Mouse (Mus musculus): Measurements from ENCODE around the gene Lpcat4.

DNA sequence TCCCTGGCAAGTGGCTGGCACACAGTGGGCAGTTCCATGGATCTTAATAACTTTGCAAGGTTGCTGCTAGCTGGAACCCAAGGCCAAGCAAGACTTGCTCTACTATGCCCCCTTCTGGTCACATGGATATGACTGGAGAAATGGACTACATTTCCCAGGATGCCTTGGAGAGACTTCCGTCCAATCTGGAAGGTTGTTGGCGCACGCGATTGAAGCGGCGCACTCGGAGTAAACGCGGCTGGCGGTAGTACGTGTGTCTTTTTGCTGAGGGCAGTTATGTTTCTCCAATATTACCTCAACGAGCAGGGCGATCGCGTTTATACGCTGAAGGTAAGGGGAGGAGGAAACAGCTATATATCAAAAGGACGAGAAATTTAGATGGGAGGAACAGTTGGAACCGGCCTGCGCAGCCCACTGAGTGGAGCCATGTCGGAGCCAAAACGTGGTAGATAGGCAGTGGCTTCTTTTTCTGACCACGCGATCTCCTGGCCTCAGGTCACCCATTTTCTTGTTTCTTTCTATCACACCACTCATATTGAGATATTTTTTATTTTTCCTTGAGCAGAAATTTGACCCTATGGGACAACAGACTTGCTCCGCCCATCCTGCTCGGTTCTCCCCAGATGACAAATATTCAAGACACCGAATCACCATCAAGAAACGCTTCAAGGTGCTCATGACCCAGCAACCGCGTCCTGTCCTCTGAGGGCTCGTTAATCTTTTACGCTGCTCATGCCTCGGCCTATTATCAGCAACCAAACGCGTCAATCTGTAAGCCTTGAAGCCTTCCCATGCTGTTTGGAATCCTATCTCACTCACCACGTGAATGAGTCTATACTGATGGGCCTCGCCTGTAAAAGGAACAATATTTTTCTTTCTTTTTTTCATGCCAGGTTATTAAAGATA lies 22.7 kb downstream of the Lpcat4 start, which contains the start of gene Nop10:
- TF ChIP-seq GATA1 (IDR thresholded peaks at IDR 0.05; ENCODE audit: borderline replicate concordance, low read length) (no peak), FLI1 (IDR thresholded peaks at IDR 0.05; ENCODE audit: low read length) (no peak)
